7 mouse cellular contexts compared by ENCODE assay signal in the genomic region with DNA sequence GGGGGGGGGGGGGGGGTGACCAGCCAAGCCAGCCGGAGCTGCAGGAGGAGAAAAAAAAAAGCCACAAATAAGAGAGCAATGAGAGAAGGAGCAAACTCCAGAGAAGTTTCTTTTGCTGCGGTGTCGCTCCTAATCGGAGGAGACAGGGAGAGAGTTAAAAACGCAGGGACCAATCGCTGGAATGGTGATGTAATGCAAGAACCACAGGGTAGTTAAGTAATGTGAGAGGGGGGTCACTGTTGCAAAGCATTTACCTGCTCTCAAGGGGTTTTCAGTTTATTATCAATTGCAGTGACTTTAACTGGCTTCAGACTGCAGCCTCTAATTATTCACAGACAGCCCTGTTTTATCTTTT.
A peak's percentile ranks its signal among the peaks of the same experiment; 100 is the strongest.
DNase-seq lines count a peak whose midpoint lies in the region; ATAC-seq lines count a peak whose summit lies in the region.

No protein-coding gene starts in this region.

- DNase-seq in neural tube, embryonic 11.5 days (ENCODE audit: low spot score): no peak
- no peak for DNase-seq in neural tube, embryonic 10.5 days (ENCODE audit: extremely low spot score, low spot score)
- no peak for DNase-seq in spleen, postnatal 36 days (ENCODE audit: low spot score in 2 of 2)
- no peak for DNase-seq in gastrocnemius, postnatal 25 days

- 2% methylated on average over 5 of the region's 6 CpGs for whole genome bisulfite sequencing in neural tube, embryonic 11.5 days
- WGBS in forebrain, embryonic 15.5 days: 0% methylated on average over 5 of the region's 6 CpGs
- WGBS in liver, embryonic 15.5 days (ENCODE audit: insufficient replicate concordance): 7% methylated on average over 6 of the region's 6 CpGs

- H3K9me3 ChIP-seq in neural tube, embryonic 11.5 days (ENCODE audit: control insufficient read depth, low read length): no peaks in the 10 kb centered on the region
- H3K9me3 ChIP-seq in forebrain, embryonic 15.5 days: no peaks in the 10 kb centered on the region
- no peaks in the 10 kb centered on the region for H3K9me3 ChIP-seq in liver, embryonic 15.5 days (replicated peaks)

- H3K4me1 ChIP-seq in neural tube, embryonic 11.5 days (ENCODE audit: control insufficient read depth, insufficient read depth, low read length): peaks cover 11% of the 10 kb centered on the region
- peaks cover 50% of the 10 kb centered on the region for H3K4me1 ChIP-seq in forebrain, embryonic 15.5 days
- peaks cover 6% of the 10 kb centered on the region; the same call in 1 of the 2 replicates for H3K4me1 ChIP-seq in liver, embryonic 15.5 days (replicated peaks)

- H3K36me3 ChIP-seq in neural tube, embryonic 11.5 days (ENCODE audit: control insufficient read depth, insufficient read depth, low read length): no peaks in the 10 kb centered on the region
- H3K36me3 ChIP-seq in forebrain, embryonic 15.5 days: no peaks in the 10 kb centered on the region
- H3K36me3 ChIP-seq in liver, embryonic 15.5 days (replicated peaks): no peaks in the 10 kb centered on the region

- H3K4me3 ChIP-seq in neural tube, embryonic 11.5 days (ENCODE audit: low read depth, low read length): no peak overlapping the region
- peak overlapping the region; percentile 35 for H3K4me3 ChIP-seq in forebrain, embryonic 15.5 days
- no peak overlapping the region for H3K4me3 ChIP-seq in liver, embryonic 15.5 days (replicated peaks)

- H3K27me3 ChIP-seq in neural tube, embryonic 11.5 days (ENCODE audit: control insufficient read depth, insufficient read depth, low read length): no peaks in the 10 kb centered on the region
- H3K27me3 ChIP-seq in forebrain, embryonic 15.5 days: no peaks in the 10 kb centered on the region
- H3K27me3 ChIP-seq in liver, embryonic 15.5 days: peaks cover 6% of the 10 kb centered on the region; the same call in 1 of the 2 replicates

- peak overlapping the region; percentile 42 for H3K4me2 ChIP-seq in neural tube, embryonic 11.5 days (ENCODE audit: low read depth)
- peak overlapping the region; percentile 60 for H3K4me2 ChIP-seq in forebrain, embryonic 15.5 days (replicated peaks)
- peak overlapping the region; percentile 41 for H3K4me2 ChIP-seq in liver, embryonic 15.5 days

- H3K27ac ChIP-seq in neural tube, embryonic 11.5 days (ENCODE audit: low read depth, low read length): 0 out of 2 replicates have a peak overlapping the region, but pooled peaks have one; percentile 50
- peak overlapping the region; percentile 84 for H3K27ac ChIP-seq in forebrain, embryonic 15.5 days (replicated peaks)
- no peak overlapping the region for H3K27ac ChIP-seq in liver, embryonic 15.5 days (replicated peaks)

- no peak for ATAC-seq in neural tube, embryonic 11.5 days (ENCODE audit: insufficient read depth, low FRiP score, low TSS enrichment)
- ATAC-seq in forebrain, embryonic 15.5 days (replicated peaks): no peak
- no peak for ATAC-seq in liver, embryonic 15.5 days (ENCODE audit: insufficient read depth)
- ATAC-seq in CD4-positive, CD25-positive, alpha-beta regulatory T cell, adult 4 months: no peak

- H3K9ac ChIP-seq in neural tube, embryonic 11.5 days (ENCODE audit: low read length): 0 out of 2 replicates have a peak overlapping the region, but pooled peaks have one; percentile 28
- peak overlapping the region; percentile 31; the same call in 1 of the 2 replicates for H3K9ac ChIP-seq in forebrain, embryonic 15.5 days (replicated peaks)
- no peak overlapping the region for H3K9ac ChIP-seq in liver, embryonic 15.5 days
